In the genomic region with DNA sequence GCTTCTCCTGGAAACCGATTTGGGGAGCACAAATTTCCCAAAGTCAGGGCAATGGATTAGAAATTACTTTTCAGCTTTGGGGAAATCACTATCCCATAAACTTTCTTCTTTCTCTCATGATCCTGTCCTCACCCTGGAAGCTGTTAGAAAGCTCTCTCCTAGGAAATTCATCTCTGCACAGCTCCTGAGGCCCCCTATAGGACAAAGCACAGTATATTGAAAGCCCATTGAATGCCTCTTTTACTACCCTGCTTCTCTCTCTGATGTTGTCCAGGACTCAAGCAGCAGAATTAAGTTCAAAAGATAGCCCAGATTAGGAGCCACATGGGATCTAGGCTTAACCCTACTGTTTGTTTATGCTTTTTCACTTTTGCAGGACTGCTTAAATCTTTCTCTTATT, we compare ENCODE assay signal across 26 mouse cellular contexts.
DNase-seq lines count a peak whose midpoint lies in the region; ATAC-seq and TF ChIP-seq lines count a peak whose summit lies in the region.
"Had no signal": no experiment of that assay in that cellular context is flagged by ENCODE, and none has a peak within 500 bp of the region (broad histone marks: within the 10 kb centered on the region; RNA-seq: fewer than 3 reads in every experiment).

No protein-coding gene starts in this region.

- H3K27ac ChIP-seq in hindbrain, postnatal 0 days = no peak overlapping the region
- H3K27ac ChIP-seq in hindbrain, embryonic 16.5 days (ENCODE audit: low read depth, low read length) = no peak overlapping the region
- H3K27ac ChIP-seq in lung, embryonic 14.5 days (ENCODE audit: low read depth) = no peak overlapping the region
- H3K27ac ChIP-seq: hindbrain, embryonic 12.5 days; limb, embryonic 13.5 days had no signal

- TF ChIP-seq CTCF in hindbrain, postnatal 0 days (IDR thresholded peaks at IDR 0.05; ENCODE audit: low read depth) = peak; percentile 34
- no peak; the same call in 1 of the 2 replicates for TF ChIP-seq CTCF in lung, embryonic 14.5 days (IDR thresholded peaks at IDR 0.05; ENCODE audit: low read depth)

- no peak overlapping the region for H3K4me3 ChIP-seq in hindbrain, postnatal 0 days (ENCODE audit: low read length)
- H3K4me3 ChIP-seq in hindbrain, embryonic 16.5 days (ENCODE audit: low read length) = no peak overlapping the region
- no peak overlapping the region for H3K4me3 ChIP-seq in lung, embryonic 14.5 days (ENCODE audit: low read depth, low read length)
- H3K4me3 ChIP-seq: hindbrain, embryonic 12.5 days; limb, embryonic 13.5 days; megakaryocyte, embryonic 14.5 days had no signal

- no peaks in the 10 kb centered on the region for H3K36me3 ChIP-seq in hindbrain, postnatal 0 days (ENCODE audit: insufficient read depth, low read length)
- no peaks in the 10 kb centered on the region for H3K36me3 ChIP-seq in hindbrain, embryonic 16.5 days (ENCODE audit: control insufficient read depth, insufficient read depth, low read length)
- no peaks in the 10 kb centered on the region for H3K36me3 ChIP-seq in lung, embryonic 14.5 days (ENCODE audit: insufficient read depth)
- H3K36me3 ChIP-seq: G1E; hindbrain, embryonic 12.5 days; limb, embryonic 13.5 days had no signal

- 83% methylated on average over 1 of the region's 1 CpGs for WGBS in hindbrain, postnatal 0 days
- 69% methylated on average over 1 of the region's 1 CpGs for WGBS in hindbrain, embryonic 16.5 days
- 69% methylated on average over 1 of the region's 1 CpGs for WGBS in lung, embryonic 14.5 days

- no peak overlapping the region for H3K4me2 ChIP-seq in hindbrain, postnatal 0 days (ENCODE audit: low read depth, low read length)
- H3K4me2 ChIP-seq in hindbrain, embryonic 16.5 days (ENCODE audit: low read length) = no peak overlapping the region
- H3K4me2 ChIP-seq in lung, embryonic 14.5 days = no peak overlapping the region
- H3K4me2 ChIP-seq: heart, embryonic 11.5 days; hindbrain, embryonic 12.5 days; limb, embryonic 13.5 days; liver, embryonic 11.5 days had no signal

- ATAC-seq in hindbrain, postnatal 0 days = no peak
- ATAC-seq in hindbrain, embryonic 16.5 days = no peak
- ATAC-seq in lung, embryonic 14.5 days (ENCODE audit: insufficient read depth) = no peak
- ATAC-seq: forebrain, embryonic 16.5 days had no signal

- no peaks in the 10 kb centered on the region for H3K4me1 ChIP-seq in hindbrain, postnatal 0 days (ENCODE audit: insufficient read depth, low read length)
- no peaks in the 10 kb centered on the region for H3K4me1 ChIP-seq in hindbrain, embryonic 16.5 days (ENCODE audit: control insufficient read depth, insufficient read depth, low read depth, low read length)
- no peaks in the 10 kb centered on the region for H3K4me1 ChIP-seq in lung, embryonic 14.5 days (ENCODE audit: insufficient read depth)
- H3K4me1 ChIP-seq: hindbrain, embryonic 12.5 days; limb, embryonic 13.5 days; megakaryocyte, embryonic 14.5 days had no signal

- H3K9me3 ChIP-seq in hindbrain, postnatal 0 days (ENCODE audit: low read length) = no peaks in the 10 kb centered on the region
- H3K9me3 ChIP-seq in hindbrain, embryonic 16.5 days (ENCODE audit: control insufficient read depth, low read length) = no peaks in the 10 kb centered on the region
- no peaks in the 10 kb centered on the region for H3K9me3 ChIP-seq in lung, embryonic 14.5 days (ENCODE audit: low read depth, low read length)
- H3K9me3 ChIP-seq: hindbrain, embryonic 12.5 days; limb, embryonic 13.5 days had no signal

- H3K9ac ChIP-seq in hindbrain, postnatal 0 days (replicated peaks; ENCODE audit: low read length) = no peak overlapping the region
- H3K9ac ChIP-seq in hindbrain, embryonic 16.5 days (ENCODE audit: low read depth, low read length) = no peak overlapping the region
- no peak overlapping the region for H3K9ac ChIP-seq in lung, embryonic 14.5 days
- H3K9ac ChIP-seq: hindbrain, embryonic 12.5 days; limb, embryonic 13.5 days had no signal

- DNase-seq in embryo, embryonic 10 days (ENCODE audit: low spot score) = peak; percentile 28
- no peak for DNase-seq in embryo, embryonic 9.5 days (ENCODE audit: extremely low spot score)
- DNase-seq in hindbrain, postnatal 0 days (ENCODE audit: low spot score) = no peak
- peak; percentile 9 for DNase-seq in lung, embryonic 14.5 days
- no peak for DNase-seq in lung, postnatal 25 days (ENCODE audit: low spot score)
- DNase-seq in retina, embryonic 14.5 days (ENCODE audit: low spot score) = peak; percentile 35
- no peak for DNase-seq in ovary, adult 18-20 months (ENCODE audit: low spot score)
- DNase-seq: adrenal gland, adult 8-10 months; cerebellum, adult 11 months; cerebellum, adult 9-10 months; gastrocnemius, postnatal 25 days; heart, adult 11 months; heart, postnatal 36 days; kidney, adult 18-20 months; kidney, postnatal 4 days; layer of hippocampus, adult 9-11 months; lung, postnatal 4 days; midbrain, embryonic 14.5 days had no signal

- H3K27me3 ChIP-seq in hindbrain, postnatal 0 days (ENCODE audit: insufficient read depth, low read length) = no peaks in the 10 kb centered on the region
- H3K27me3 ChIP-seq in hindbrain, embryonic 16.5 days (replicated peaks; ENCODE audit: control insufficient read depth, insufficient read depth, low read length) = no peaks in the 10 kb centered on the region
- H3K27me3 ChIP-seq in lung, embryonic 14.5 days (ENCODE audit: insufficient read depth, low read length) = no peaks in the 10 kb centered on the region
- H3K27me3 ChIP-seq: hindbrain, embryonic 12.5 days; limb, embryonic 13.5 days; megakaryocyte, embryonic 14.5 days had no signal

Comparison
In these comparisons a context has a peak if more than half of its experiments do, and no peak if none do; other contexts are left out.
1. DNase-seq: peak in embryo, embryonic 10 days (single experiment), lung, embryonic 14.5 days (single experiment) and retina, embryonic 14.5 days (single experiment); none in embryo, embryonic 9.5 days (single experiment), hindbrain, postnatal 0 days (single experiment), lung, postnatal 25 days (single experiment) and ovary, adult 18-20 months (single experiment).